Mouse (Mus musculus) forebrain, embryonic 10.5 days (tissue): ENCODE measurements at regions not wholly inside any gene's neighbourhood (a gene's known extent, or its start where the extent isn't known, plus 50 kb on each side); places are given as distances from the start of the nearest gene placed in this dataset.
A peak's percentile ranks its signal among the peaks of the same experiment; 100 is the strongest.

Experiments
- DNase-seq: peaks from one replicate; pipeline ENCODE4 v3.0.0-alpha.2; 2017; ENCODE audit warnings: low spot score; ENCODE audit errors: extremely low spot score
- H3K27ac ChIP-seq: fragments of 300-500 bp; sonication (generic); 2 replicates; pipeline ENCODE4 v1.5.1; 2016; ENCODE audit warnings: mild to moderate bottlenecking
- H3K27me3 ChIP-seq: fragments of 300-500 bp; sonication (generic); 2 replicates; pipeline ENCODE4 v1.6.1; 2016; ENCODE audit warnings: mild to moderate bottlenecking; ENCODE audit not compliant: poor library complexity, severe bottlenecking
- H3K36me3 ChIP-seq: fragments of 300-500 bp; sonication (generic); replicated peaks from 2 replicates; pipeline ENCODE4 v1.6.1; 2016; ENCODE audit warnings: mild to moderate bottlenecking, moderate library complexity
- H3K4me1 ChIP-seq: fragments of 300-500 bp; sonication (generic); 2 replicates; pipeline ENCODE4 v1.6.1; 2016
- H3K4me3 ChIP-seq: fragments of 300-500 bp; sonication (generic); 2 replicates; pipeline ENCODE4 v1.5.1; 2016; ENCODE audit warnings: mild to moderate bottlenecking, moderate library complexity
- H3K9me3 ChIP-seq: fragments of 300-500 bp; sonication (generic); 2 replicates; pipeline ENCODE4 v1.6.1; 2016; ENCODE audit warnings: mild to moderate bottlenecking, moderate library complexity
- WGBS: fragments of 180-500 bp; shearing (Covaris S2); methylation state at CpG from one replicate; pipeline ENCODE4 v1.1.7; 2016; 5-methylcytosine and 5-hydroxymethylcytosine counted together

GRCm38 (mm10) chr9:94370976-94371375 is 166.9 kb downstream of the 1190002N15Rik start:
- no peak overlapping the region for H3K4me3 ChIP-seq
- H3K27me3 ChIP-seq = no peaks in the 10 kb centered on the region
- 72% methylated on average over 2 of the region's 2 CpGs for WGBS
- H3K36me3 ChIP-seq = no peaks in the 10 kb centered on the region
- H3K9me3 ChIP-seq = no peaks in the 10 kb centered on the region
- H3K27ac ChIP-seq = 0 out of 2 replicates have a peak overlapping the region, but pooled peaks have one; percentile 56
- DNase-seq = no peak
- peaks cover 3% of the 10 kb centered on the region; the same call in 1 of the 2 replicates for H3K4me1 ChIP-seq

DNA sequence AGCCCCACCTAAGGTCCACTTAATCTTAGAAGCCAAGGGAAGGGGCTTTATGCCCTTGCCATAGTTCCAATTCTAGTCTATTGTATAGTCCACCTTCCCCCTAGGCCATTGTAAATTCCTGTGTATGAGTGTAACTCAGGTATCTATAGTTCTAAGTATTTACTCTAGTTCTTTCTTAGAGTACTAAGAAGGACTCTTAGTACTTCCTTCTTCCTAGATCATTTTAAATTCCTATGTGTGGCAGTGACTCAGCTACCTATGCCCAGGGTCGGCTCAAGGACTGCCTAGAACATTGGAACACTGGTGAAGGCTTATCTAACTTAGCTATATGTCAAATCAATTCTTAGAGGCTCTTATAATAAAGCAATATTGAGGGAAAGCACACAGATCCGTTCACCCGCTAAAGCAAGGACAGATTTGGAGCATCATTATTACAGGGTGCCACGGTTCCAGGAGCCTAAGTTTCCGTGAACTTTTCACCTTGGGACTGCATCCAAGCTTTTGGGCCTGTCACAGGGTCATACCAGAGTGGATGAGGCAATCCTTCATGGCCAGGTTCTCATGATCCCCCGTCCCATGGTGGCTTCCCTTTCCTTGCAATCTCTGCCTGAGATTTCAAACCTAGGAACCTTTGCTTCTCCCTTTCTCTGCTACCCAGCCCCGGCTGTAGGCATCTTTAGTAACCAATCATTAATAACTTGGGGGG is 169.5 kb downstream of the 1190002N15Rik start:
- 91% methylated on average over 7 of the region's 7 CpGs for WGBS
- Histone ChIP-seq H3K27ac (no peak overlapping the region), H3K36me3 (no peaks in the 10 kb centered on the region), H3K9me3 (no peaks in the 10 kb centered on the region), H3K27me3 (no peaks in the 10 kb centered on the region), H3K4me1 (peaks cover 3% of the 10 kb centered on the region; the same call in 1 of the 2 replicates), H3K4me3 (no peak overlapping the region)
- no peak for DNase-seq

DNA sequence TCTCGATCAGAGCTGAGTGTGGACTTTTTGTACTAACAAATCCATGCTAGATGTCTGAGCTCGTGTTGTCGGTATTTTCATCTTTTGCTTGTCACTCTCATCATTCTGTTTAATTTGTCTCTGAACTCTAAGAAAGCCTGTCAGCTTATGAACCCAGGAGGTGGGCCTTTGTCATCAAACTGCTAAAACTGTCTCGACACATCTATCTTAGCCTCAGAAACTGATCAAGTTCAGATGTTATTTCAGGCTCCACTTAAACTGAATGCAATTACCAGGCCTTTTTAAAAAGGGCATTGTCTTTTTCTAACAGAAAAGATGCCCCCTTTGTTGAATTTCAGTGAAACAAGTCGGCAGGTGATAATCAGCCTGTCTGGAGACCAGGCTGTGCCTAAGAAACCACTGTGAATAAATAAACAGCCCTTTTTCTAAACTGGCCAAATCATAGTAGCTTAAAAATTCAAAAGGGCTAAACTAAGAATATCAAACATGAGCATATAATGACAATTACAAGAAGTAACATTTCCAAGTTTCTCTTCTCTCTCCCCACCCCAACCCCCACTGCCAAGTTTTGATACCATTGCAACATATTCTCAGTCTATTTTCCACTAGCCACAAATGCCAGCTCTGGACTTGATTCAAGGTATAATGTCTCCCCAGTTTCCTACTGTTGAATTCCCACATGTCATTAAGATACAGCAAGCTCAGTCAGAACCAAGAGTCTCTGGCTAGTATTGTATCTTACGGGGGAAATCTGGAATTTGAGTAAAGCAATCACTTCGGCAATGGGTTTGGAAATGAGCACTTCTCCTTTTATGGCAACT is 175.8 kb downstream of the 1190002N15Rik start:
- Histone ChIP-seq H3K27me3 (no peaks in the 10 kb centered on the region), H3K27ac (peak overlapping the region; percentile 30; the same call in 1 of the 2 replicates), H3K36me3 (no peaks in the 10 kb centered on the region), H3K4me3 (no peak overlapping the region), H3K9me3 (no peaks in the 10 kb centered on the region), H3K4me1 (peaks cover 20% of the 10 kb centered on the region)
- 54% methylated on average over 7 of the region's 7 CpGs for WGBS
- DNase-seq = no peak

DNA sequence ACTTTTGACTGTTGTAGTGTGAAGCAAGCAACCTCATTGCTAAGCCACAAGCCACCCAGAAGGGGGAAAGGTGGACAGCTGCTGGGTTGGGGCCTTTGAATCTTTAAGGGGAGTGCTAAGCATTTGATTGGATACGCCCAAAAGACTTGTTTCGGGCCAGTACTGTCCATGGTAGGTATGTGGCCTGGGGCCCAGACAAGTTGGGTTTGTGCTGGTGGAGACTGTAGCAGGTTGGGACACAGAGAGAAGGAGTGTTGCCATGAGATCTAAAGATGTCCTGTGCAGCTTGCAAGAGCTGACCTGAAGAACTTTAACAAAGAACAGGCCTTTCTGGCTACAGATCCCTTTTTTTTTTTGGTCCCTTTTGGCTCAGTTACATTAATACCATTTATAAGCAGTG is 176.9 kb downstream of the 1190002N15Rik start:
- DNase-seq = no peak
- 93% methylated on average over 2 of the region's 2 CpGs for WGBS
- Histone ChIP-seq H3K27me3 (no peaks in the 10 kb centered on the region), H3K9me3 (no peaks in the 10 kb centered on the region), H3K27ac (no peak overlapping the region), H3K36me3 (no peaks in the 10 kb centered on the region), H3K4me1 (peaks cover 20% of the 10 kb centered on the region), H3K4me3 (no peak overlapping the region)

- WGBS = 88% methylated on average over 2 of the region's 2 CpGs
- H3K36me3 ChIP-seq = no peaks in the 10 kb centered on the region
Observed at GRCm38 (mm10) chr9:94358150-94358549, 179.7 kb downstream of the 1190002N15Rik start.

GRCm38 (mm10) chr9:94342011-94342410 is 195.9 kb downstream of the 1190002N15Rik start:
- H3K27ac ChIP-seq = no peak overlapping the region
- H3K4me1 ChIP-seq = no peaks in the 10 kb centered on the region
- no peaks in the 10 kb centered on the region for H3K9me3 ChIP-seq
- DNase-seq = no peak
- WGBS = 90% methylated on average over 4 of the region's 4 CpGs
- H3K4me3 ChIP-seq = no peak overlapping the region
- no peaks in the 10 kb centered on the region for H3K36me3 ChIP-seq
- no peaks in the 10 kb centered on the region for H3K27me3 ChIP-seq

More at GRCm38 (mm10) chr9:94358150-94358549, 179.7 kb downstream of the 1190002N15Rik start:
- no peak overlapping the region for H3K27ac ChIP-seq
- H3K4me3 ChIP-seq = no peak overlapping the region
- H3K9me3 ChIP-seq = no peaks in the 10 kb centered on the region
- peaks cover 20% of the 10 kb centered on the region for H3K4me1 ChIP-seq
- no peak for DNase-seq
- no peaks in the 10 kb centered on the region for H3K27me3 ChIP-seq

DNA sequence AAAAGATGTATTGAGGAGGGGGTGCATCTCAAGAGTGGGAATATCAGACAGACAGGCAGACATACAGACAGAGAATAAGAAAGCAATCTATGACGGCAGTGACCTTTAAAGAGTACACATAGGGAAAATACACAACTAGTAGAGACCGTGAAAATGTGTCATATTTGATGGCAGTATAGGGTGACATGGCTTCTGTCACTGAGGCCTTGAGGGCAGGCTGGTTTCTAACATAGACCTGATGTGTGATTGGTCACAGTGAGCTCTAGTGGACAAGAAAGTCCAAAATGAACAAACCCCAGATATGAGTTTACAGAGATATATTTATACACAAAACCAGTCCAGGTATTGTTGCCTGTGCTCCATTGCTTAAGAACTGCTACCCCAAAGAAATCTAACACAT is 196.3 kb downstream of the 1190002N15Rik start:
- Histone ChIP-seq H3K4me3 (no peak overlapping the region), H3K36me3 (no peaks in the 10 kb centered on the region), H3K9me3 (no peaks in the 10 kb centered on the region), H3K4me1 (no peaks in the 10 kb centered on the region), H3K27me3 (no peaks in the 10 kb centered on the region), H3K27ac (no peak overlapping the region)
- DNase-seq = no peak
- 91% methylated on average over 2 of the region's 2 CpGs for WGBS

GRCm38 (mm10) chr9:94333450-94333849 is 204.4 kb downstream of the 1190002N15Rik start:
- Histone ChIP-seq H3K36me3 (no peaks in the 10 kb centered on the region), H3K27ac (no peak overlapping the region), H3K27me3 (no peaks in the 10 kb centered on the region), H3K4me1 (no peaks in the 10 kb centered on the region), H3K4me3 (no peak overlapping the region), H3K9me3 (no peaks in the 10 kb centered on the region)
- 90% methylated on average over 5 of the region's 5 CpGs for WGBS
- DNase-seq = no peak

GRCm38 (mm10) chr9:94323011-94323410 is 214.9 kb downstream of the 1190002N15Rik start:
- DNase-seq = no peak
- 91% methylated on average over 3 of the region's 3 CpGs for WGBS
- no peak overlapping the region for H3K27ac ChIP-seq
- no peaks in the 10 kb centered on the region for H3K9me3 ChIP-seq
- H3K36me3 ChIP-seq = no peaks in the 10 kb centered on the region
- H3K27me3 ChIP-seq = no peaks in the 10 kb centered on the region
- no peaks in the 10 kb centered on the region for H3K4me1 ChIP-seq
- no peak overlapping the region for H3K4me3 ChIP-seq

GRCm38 (mm10) chr9:94302575-94302974 is 235.3 kb downstream of the 1190002N15Rik start:
- DNase-seq = no peak
- Histone ChIP-seq H3K36me3 (no peaks in the 10 kb centered on the region), H3K27me3 (no peaks in the 10 kb centered on the region), H3K4me1 (no peaks in the 10 kb centered on the region), H3K27ac (no peak overlapping the region), H3K9me3 (no peaks in the 10 kb centered on the region), H3K4me3 (no peak overlapping the region)
- WGBS = 83% methylated on average over 3 of the region's 3 CpGs

DNA sequence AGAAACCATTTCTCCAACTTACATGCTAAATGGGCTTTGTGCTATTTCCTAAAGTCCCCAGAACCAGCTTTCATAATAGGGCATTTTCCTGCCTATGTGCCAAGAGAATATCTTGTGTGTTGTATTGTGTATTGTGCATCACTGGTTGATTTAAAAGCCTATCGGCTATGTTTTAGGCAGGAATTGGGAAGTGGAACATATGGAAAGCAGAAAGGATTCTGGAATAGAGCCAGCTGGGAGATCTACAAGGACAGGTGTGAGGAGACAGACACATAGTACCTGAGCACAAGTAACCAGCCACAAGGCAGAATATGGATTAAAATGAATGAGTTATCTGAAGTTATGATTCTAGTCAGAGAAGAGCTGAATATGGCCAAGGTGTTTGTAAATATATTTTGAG is 236.0 kb downstream of the 1190002N15Rik start:
- Histone ChIP-seq H3K4me1 (no peaks in the 10 kb centered on the region), H3K27ac (no peak overlapping the region), H3K27me3 (no peaks in the 10 kb centered on the region), H3K4me3 (no peak overlapping the region), H3K36me3 (no peaks in the 10 kb centered on the region), H3K9me3 (no peaks in the 10 kb centered on the region)
- 95% methylated on average over 1 of the region's 1 CpGs for WGBS
- no peak for DNase-seq

DNA sequence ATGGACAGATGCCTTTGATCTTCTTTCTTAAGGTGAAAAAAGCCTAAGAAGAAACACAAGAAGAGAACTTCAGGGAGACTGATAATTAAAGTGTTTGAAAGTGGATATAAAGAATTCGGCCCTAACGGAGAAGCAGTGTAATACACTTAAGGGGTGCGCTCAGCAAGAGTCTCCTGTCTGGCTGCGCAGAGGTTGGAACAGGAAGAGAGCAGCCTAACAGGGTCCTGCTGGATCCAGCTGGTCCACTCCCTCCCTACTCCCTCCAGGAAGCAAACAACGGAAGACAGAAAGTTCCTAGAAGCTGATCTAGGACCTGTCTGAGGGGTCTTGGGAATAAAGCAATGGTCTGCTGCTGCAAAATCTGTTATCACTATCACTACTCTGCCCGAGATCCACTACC is 242.4 kb downstream of the 1190002N15Rik start:
- Histone ChIP-seq H3K27ac (no peak overlapping the region), H3K9me3 (no peaks in the 10 kb centered on the region), H3K27me3 (no peaks in the 10 kb centered on the region), H3K4me1 (no peaks in the 10 kb centered on the region), H3K36me3 (no peaks in the 10 kb centered on the region), H3K4me3 (no peak overlapping the region)
- WGBS = 80% methylated on average over 6 of the region's 6 CpGs
- no peak for DNase-seq

DNA sequence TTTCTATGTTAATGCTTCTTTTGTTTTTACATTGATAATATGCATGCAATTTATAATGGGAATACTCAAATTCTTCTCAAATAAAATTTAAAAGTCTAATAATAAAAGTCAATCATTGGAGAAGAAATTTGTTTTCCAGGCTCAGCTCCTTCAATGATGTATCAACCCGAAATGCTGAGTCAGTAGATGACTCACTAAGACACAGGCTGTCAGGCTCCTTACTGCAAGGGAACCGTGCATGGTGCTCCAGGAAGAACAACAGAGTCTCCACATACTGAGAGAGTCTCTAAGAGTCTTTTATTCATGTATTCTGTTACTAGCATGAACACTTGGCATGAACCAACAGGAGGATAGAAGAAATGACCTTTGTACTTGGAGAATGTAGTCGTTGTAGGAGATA is 245.7 kb downstream of the 1190002N15Rik start:
- Histone ChIP-seq H3K27me3 (no peaks in the 10 kb centered on the region), H3K27ac (no peak overlapping the region), H3K4me3 (no peak overlapping the region), H3K9me3 (no peaks in the 10 kb centered on the region), H3K4me1 (no peaks in the 10 kb centered on the region), H3K36me3 (no peaks in the 10 kb centered on the region)
- no peak for DNase-seq
- WGBS = 80% methylated on average over 3 of the region's 3 CpGs
